Mouse (Mus musculus) activated CD4-positive, CD25-positive, alpha-beta regulatory T cell, adult 9 weeks (primary cell): ENCODE results near the gene Pms2. TPM values are rescaled to one million over a fixed set of nuclear protein-coding genes. Genes with fewer than 3 reads are reported as not detected.

Source experiments
- polyA plus RNA-seq: library from polyadenylated mRNA; unstranded; fragments of 100-300 nt; shearing (Covaris generic); gene quantifications from one replicate; pipeline ENCODE4 v1.2.1, GENCODE M21; 2017

The Pms2 gene
- polyA plus RNA-seq, result 36.7 TPM

GRCm38 (mm10) chr5:143909417-143910400, at the start of gene Pms2, which contains the start of gene Aimp2:
Pms2 (plus strand) TSS chr5:143909964.
Aimp2 (minus strand) TSS chr5:143909847.

GRCm38 (mm10) chr5:143897635-143898330, 12.0 kb upstream of the Pms2 start, which contains the start of gene Ankrd61:
Ankrd61 (minus strand) TSS chr5:143897685.

DNA sequence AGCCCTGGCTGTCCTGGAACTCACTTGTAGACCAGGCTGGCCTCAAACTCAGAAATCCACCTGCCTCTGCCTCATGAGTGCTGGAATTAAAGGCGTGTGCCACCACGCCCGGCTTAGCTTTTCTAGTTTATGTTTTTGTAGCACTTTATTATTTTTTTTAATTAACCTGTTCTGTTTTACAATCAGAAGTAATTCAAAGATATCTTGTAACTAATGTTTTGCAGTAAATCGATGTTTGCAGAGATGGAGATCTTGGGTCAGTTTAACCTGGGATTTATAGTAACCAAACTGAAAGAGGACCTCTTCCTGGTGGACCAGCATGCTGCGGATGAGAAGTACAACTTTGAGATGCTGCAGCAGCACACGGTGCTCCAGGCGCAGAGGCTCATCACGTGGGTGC, 18.1 kb downstream of the Pms2 start, which contains the start of gene Gm42421:
Gene Gm42421, plus strand, starts transcription at position 301 of the 400 bp plus-strand sequence.

GRCm38 (mm10) chr5:143932831-143933230, 23.1 kb downstream of the Pms2 start, which contains the start of gene Rsph10b:
Rsph10b (plus strand) TSS chr5:143933035.

Other genes starting within 250 kb of the Pms2 start
- gene Usp42, start 177.7 kb upstream of the Pms2 start, polyA plus RNA-seq, result 14.2 TPM
- 65.0 TPM for gene Eif2ak1, start 92.2 kb upstream of the Pms2 start, polyA plus RNA-seq
- 0.32 TPM for gene Ankrd61, start 12.3 kb upstream of the Pms2 start, polyA plus RNA-seq
- 56.0 TPM for gene Aimp2, start 117 bp upstream of the Pms2 start, polyA plus RNA-seq
- gene Gm42421, start 18.2 kb downstream of the Pms2 start, polyA plus RNA-seq, result 0.61 TPM
- gene Rsph10b, start 23.1 kb downstream of the Pms2 start, polyA plus RNA-seq, result 0.82 TPM
- 54.9 TPM for gene Ccz1, start 104.9 kb downstream of the Pms2 start, polyA plus RNA-seq
- gene Ocm, start 116.7 kb downstream of the Pms2 start, polyA plus RNA-seq, result not detected
- gene Lmtk2, start 190.5 kb downstream of the Pms2 start, polyA plus RNA-seq, result 3.6 TPM